11 mouse cellular contexts compared by ENCODE assay signal in the genomic region with DNA sequence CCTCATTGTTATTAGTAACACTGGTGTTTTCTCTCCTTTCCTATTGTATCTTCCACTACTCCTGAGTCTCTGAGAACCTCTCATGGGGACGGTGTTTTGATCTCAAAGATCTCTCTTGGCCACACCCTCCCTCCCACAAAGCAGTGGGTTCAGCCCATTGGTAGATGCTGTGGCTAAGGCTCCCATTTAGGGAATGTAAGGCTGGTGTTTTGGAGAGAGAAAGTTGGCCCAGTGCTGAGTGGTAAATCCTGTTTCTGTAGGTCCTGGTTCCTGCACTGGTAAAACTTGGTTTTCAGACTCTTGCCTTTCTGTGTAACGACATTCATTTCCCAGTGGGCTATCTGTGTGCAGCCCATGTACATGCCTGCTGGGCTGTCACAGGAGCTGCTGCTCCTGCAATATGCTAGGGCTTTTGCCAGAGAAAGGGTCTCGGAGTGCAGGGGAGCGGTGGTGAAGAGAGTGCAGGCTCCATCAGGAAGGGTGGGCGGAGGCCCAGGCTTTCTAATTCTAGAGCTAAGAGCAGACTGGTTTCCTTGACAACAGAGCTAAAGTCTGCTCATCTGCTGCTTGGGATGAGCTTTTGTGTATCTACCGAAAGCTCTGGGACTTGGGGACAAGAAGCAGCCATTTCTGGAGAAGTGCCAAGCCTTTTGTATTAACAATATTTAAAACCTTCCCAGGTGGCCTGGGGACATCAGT. TPM values are rescaled to one million over a fixed set of nuclear protein-coding genes. Genes with fewer than 3 reads are reported as not detected.
DNase-seq lines count a peak whose midpoint lies in the region; ATAC-seq lines count a peak whose summit lies in the region.
"Had no signal": no experiment of that assay in that cellular context is flagged by ENCODE, and none has a peak within 500 bp of the region (broad histone marks: within the 10 kb centered on the region; RNA-seq: fewer than 3 reads in every experiment).

No protein-coding gene starts in this region.

- no peak overlapping the region for H3K9ac ChIP-seq in neural tube, embryonic 14.5 days (replicated peaks; ENCODE audit: low read depth, low read length)
- H3K9ac ChIP-seq: limb, embryonic 15.5 days had no signal

- no peak overlapping the region for H3K4me3 ChIP-seq in neural tube, embryonic 14.5 days (ENCODE audit: low read depth, low read length)
- H3K4me3 ChIP-seq: limb, embryonic 15.5 days had no signal

- H3K27ac ChIP-seq in neural tube, embryonic 14.5 days (ENCODE audit: low read depth, low read length): peak overlapping the region; percentile 91
- H3K27ac ChIP-seq: limb, embryonic 15.5 days had no signal

- no peaks in the 10 kb centered on the region for H3K9me3 ChIP-seq in neural tube, embryonic 14.5 days (ENCODE audit: control insufficient read depth, low read length)
- H3K9me3 ChIP-seq: G1E; limb, embryonic 15.5 days had no signal

- H3K36me3 ChIP-seq in neural tube, embryonic 14.5 days (ENCODE audit: control insufficient read depth, insufficient read depth, low read length): no peaks in the 10 kb centered on the region
- H3K36me3 ChIP-seq: G1E; limb, embryonic 15.5 days had no signal

- peak; percentile 57 for ATAC-seq in neural tube, embryonic 14.5 days (ENCODE audit: low read depth)
- ATAC-seq in erythroid progenitor cell, adult 5-6 weeks (replicated peaks; ENCODE audit: low FRiP score, poor library complexity, severe bottlenecking): no peak

- H3K4me1 ChIP-seq in neural tube, embryonic 14.5 days (ENCODE audit: control insufficient read depth, insufficient read depth, low read length): peaks cover 60% of the 10 kb centered on the region
- H3K4me1 ChIP-seq: limb, embryonic 15.5 days had no signal

- 11% methylated on average over 6 of the region's 6 CpGs for WGBS in neural tube, embryonic 14.5 days

- DNase-seq in embryo, embryonic 9.5 days (ENCODE audit: extremely low spot score): peak; percentile 17
- DNase-seq in frontal cortex, postnatal 10 days (ENCODE audit: low spot score in 2 of 2): peak; percentile 72 to 83
- DNase-seq in layer of hippocampus, postnatal 36 days: peak; percentile 79 to 81
- DNase-seq in thymus, postnatal 4 days: no peak
- no peak for DNase-seq in urinary bladder, postnatal 10 days (ENCODE audit: low spot score)
- no peak for DNase-seq in heart, adult 9 months (ENCODE audit: low spot score in 2 of 2)

- no peak overlapping the region; the same call in 1 of the 2 replicates for H3K4me2 ChIP-seq in neural tube, embryonic 14.5 days (ENCODE audit: low read depth, low read length)
- H3K4me2 ChIP-seq: heart, embryonic 11.5 days; limb, embryonic 15.5 days had no signal

- no peaks in the 10 kb centered on the region for H3K27me3 ChIP-seq in neural tube, embryonic 14.5 days (ENCODE audit: control insufficient read depth, insufficient read depth, low read length)
- H3K27me3 ChIP-seq: limb, embryonic 15.5 days had no signal

RNA-seq across cellular contexts. Expression of gene Add2, which starts 36.0 kb away (rescaled TPM):
- total RNA-seq in layer of hippocampus, postnatal 36 days (2021): 100 to 1,000 TPM; 262 to 287 TPM
- polyA plus RNA-seq in neural tube, embryonic 14.5 days (2014; fragmentation: Nextera tagmentation; extraction: Ambion mirVana): 94.7 and 111 TPM in 2 replicates
- total RNA-seq in erythroid progenitor cell, adult 5-6 weeks (2015; ENCODE audit: low replicate concordance): 138 and 175 TPM in 2 replicates
- 251 and 282 TPM in 2 replicates for total RNA-seq in erythroid progenitor cell, adult 5-6 weeks (2017; ENCODE audit: low replicate concordance)

RNA-seq across cellular contexts. Expression of gene Figla, which starts 48.5 kb away (rescaled TPM):
- total RNA-seq in layer of hippocampus, postnatal 36 days (2021): not detected
- polyA plus RNA-seq in neural tube, embryonic 14.5 days (2014; fragmentation: Nextera tagmentation; extraction: Ambion mirVana): not detected in 2 replicates
- not detected in 2 replicates for total RNA-seq in erythroid progenitor cell, adult 5-6 weeks (2015; ENCODE audit: low replicate concordance)
- not detected in 2 replicates for total RNA-seq in erythroid progenitor cell, adult 5-6 weeks (2017; ENCODE audit: low replicate concordance)
- total RNA-seq: G1E had no signal
- polyA plus RNA-seq: G1E; heart, embryonic 11.5 days; limb, embryonic 15.5 days had no signal

Comparison
In these comparisons a context has a peak if more than half of its experiments do, and no peak if none do; other contexts are left out.
1. DNase-seq: peak in embryo, embryonic 9.5 days (single experiment), frontal cortex, postnatal 10 days (2 of 2) and layer of hippocampus, postnatal 36 days (2 of 2); none in thymus, postnatal 4 days (single experiment), urinary bladder, postnatal 10 days (single experiment) and heart, adult 9 months (0 of 2).